Mouse (Mus musculus): ENCODE results near the gene Sh3rf3. TPM values are rescaled to one million over a fixed set of nuclear protein-coding genes. Genes with fewer than 3 reads are reported as not detected.

Gene Sh3rf3
- total RNA-seq, 2 experiments from 2014 or later, result 83.7 to 97.9 TPM

GRCm38 (mm10) chr10:58841945-58842344, 28.8 kb downstream of the Sh3rf3 start:
- intact Hi-C loops (cut with DNase I), result no loop called here

GRCm38 (mm10) chr10:58843100-58843499, 29.9 kb downstream of the Sh3rf3 start:
- DNase-seq (ENCODE audit: extremely low spot score in 1 of 2, low spot score in 2 of 2), result no peak
- intact Hi-C loops (cut with DNase I), result no loop called here

More at GRCm38 (mm10) chr10:58841945-58842344, 28.8 kb downstream of the Sh3rf3 start:
- DNase-seq (ENCODE audit: extremely low spot score in 1 of 2, low spot score in 2 of 2), result no peak

- no peak for DNase-seq (ENCODE audit: extremely low spot score in 1 of 2, low spot score in 2 of 2)
- intact Hi-C loops (cut with DNase I), result no loop called here
Observed at GRCm38 (mm10) chr10:58848127-58848526, 35.0 kb downstream of the Sh3rf3 start.

- no peak for DNase-seq (ENCODE audit: extremely low spot score in 1 of 2, low spot score in 2 of 2)
- intact Hi-C loops (cut with DNase I), result no loop called here
Observed at GRCm38 (mm10) chr10:58848536-58848935, 35.4 kb downstream of the Sh3rf3 start.

GRCm38 (mm10) chr10:58854548-58855198, 41.5 kb downstream of the Sh3rf3 start:
- DNase-seq (ENCODE audit: extremely low spot score in 1 of 2, low spot score in 2 of 2), result no peak
- intact Hi-C loops (cut with DNase I), result no loop called here

GRCm38 (mm10) chr10:58855199-58855751, 42.1 kb downstream of the Sh3rf3 start:
- intact Hi-C loops (cut with DNase I), result no loop called here
- DNase-seq (ENCODE audit: extremely low spot score in 1 of 2, low spot score in 2 of 2), result no peak

- no peak for DNase-seq (ENCODE audit: extremely low spot score in 1 of 2, low spot score in 2 of 2)
- intact Hi-C loops (cut with DNase I), result no loop called here
Observed at GRCm38 (mm10) chr10:58855814-58856213, 42.7 kb downstream of the Sh3rf3 start.

- intact Hi-C loops (cut with DNase I), result no loop called here
- DNase-seq (ENCODE audit: extremely low spot score in 1 of 2, low spot score in 2 of 2), result no peak
Observed at GRCm38 (mm10) chr10:58856742-58857141, 43.6 kb downstream of the Sh3rf3 start.

- intact Hi-C loops (cut with DNase I), result no loop called here
- DNase-seq (ENCODE audit: extremely low spot score in 1 of 2, low spot score in 2 of 2), result no peak
Observed at GRCm38 (mm10) chr10:58864735-58865134, 51.6 kb downstream of the Sh3rf3 start.

GRCm38 (mm10) chr10:58867536-58867935, 54.4 kb downstream of the Sh3rf3 start:
- intact Hi-C loops (cut with DNase I), result no loop called here
- DNase-seq (ENCODE audit: extremely low spot score in 1 of 2, low spot score in 2 of 2), result no peak

GRCm38 (mm10) chr10:58869836-58870235, 56.7 kb downstream of the Sh3rf3 start:
- intact Hi-C loops (cut with DNase I), result no loop called here
- no peak for DNase-seq (ENCODE audit: extremely low spot score in 1 of 2, low spot score in 2 of 2)

- intact Hi-C loops (cut with DNase I), result no loop called here
- DNase-seq (ENCODE audit: extremely low spot score in 1 of 2, low spot score in 2 of 2), result peak; percentile 45 to 50
Observed at GRCm38 (mm10) chr10:58871149-58871820, 58.1 kb downstream of the Sh3rf3 start.

- intact Hi-C loops (cut with DNase I), result no loop called here
- DNase-seq (ENCODE audit: extremely low spot score in 1 of 2, low spot score in 2 of 2), result no peak
Observed at GRCm38 (mm10) chr10:58871821-58872577, 58.8 kb downstream of the Sh3rf3 start.

- no peak for DNase-seq (ENCODE audit: extremely low spot score in 1 of 2, low spot score in 2 of 2)
- intact Hi-C loops (cut with DNase I), result no loop called here
Observed at GRCm38 (mm10) chr10:58877835-58878234, 64.7 kb downstream of the Sh3rf3 start.

GRCm38 (mm10) chr10:58878636-58879035, 65.5 kb downstream of the Sh3rf3 start:
- DNase-seq (ENCODE audit: extremely low spot score in 1 of 2, low spot score in 2 of 2), result no peak
- intact Hi-C loops (cut with DNase I), result no loop called here

GRCm38 (mm10) chr10:58882741-58883140, 69.6 kb downstream of the Sh3rf3 start:
- intact Hi-C loops (cut with DNase I), result no loop called here
- no peak for DNase-seq (ENCODE audit: extremely low spot score in 1 of 2, low spot score in 2 of 2)

- intact Hi-C loops (cut with DNase I), result no loop called here
- DNase-seq (ENCODE audit: extremely low spot score in 1 of 2, low spot score in 2 of 2), result no peak
Observed at GRCm38 (mm10) chr10:58885351-58885750, 72.2 kb downstream of the Sh3rf3 start.

- intact Hi-C loops (cut with DNase I), result no loop called here
- no peak for DNase-seq (ENCODE audit: extremely low spot score in 1 of 2, low spot score in 2 of 2)
Observed at GRCm38 (mm10) chr10:58885816-58886215, 72.7 kb downstream of the Sh3rf3 start.

GRCm38 (mm10) chr10:58890671-58891439, 77.7 kb downstream of the Sh3rf3 start:
- DNase-seq (ENCODE audit: extremely low spot score in 1 of 2, low spot score in 2 of 2), result no peak
- intact Hi-C loops (cut with DNase I), result no loop called here
